Mouse (Mus musculus) kidney, adult 9 months (tissue): ENCODE results near the gene Fam8a1.

Experiments used
- DNase-seq: peaks from one replicate; pipeline ENCODE4 v3.0.0; 2022

Gene Fam8a1

GRCm38 (mm10) chr13:46682921-46683320 is 13.6 kb downstream of the Fam8a1 start:
- no peak for DNase-seq

DNA sequence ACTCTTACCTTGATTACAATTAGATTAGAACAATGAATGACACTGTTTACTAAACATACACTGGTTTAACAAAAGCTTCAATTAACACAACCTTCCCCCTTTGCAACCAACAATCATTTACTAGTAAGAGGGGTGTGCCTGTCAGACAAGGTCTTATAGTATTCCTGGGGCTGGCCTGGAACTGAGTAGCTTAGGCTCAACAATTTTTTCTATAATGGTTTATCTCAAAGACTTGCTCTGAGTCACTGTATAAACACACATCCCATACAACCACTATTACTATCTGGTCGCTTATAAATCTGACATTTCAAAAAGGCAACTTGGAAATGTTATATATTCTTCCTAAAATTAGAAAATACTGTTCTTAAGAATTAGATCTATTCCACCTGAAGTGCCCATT is 14.0 kb downstream of the Fam8a1 start:
- no peak for DNase-seq

- no peak for DNase-seq
These were observed 21.4 kb downstream of the Fam8a1 start for GRCm38 (mm10) chr13:46690559-46691241.

DNA sequence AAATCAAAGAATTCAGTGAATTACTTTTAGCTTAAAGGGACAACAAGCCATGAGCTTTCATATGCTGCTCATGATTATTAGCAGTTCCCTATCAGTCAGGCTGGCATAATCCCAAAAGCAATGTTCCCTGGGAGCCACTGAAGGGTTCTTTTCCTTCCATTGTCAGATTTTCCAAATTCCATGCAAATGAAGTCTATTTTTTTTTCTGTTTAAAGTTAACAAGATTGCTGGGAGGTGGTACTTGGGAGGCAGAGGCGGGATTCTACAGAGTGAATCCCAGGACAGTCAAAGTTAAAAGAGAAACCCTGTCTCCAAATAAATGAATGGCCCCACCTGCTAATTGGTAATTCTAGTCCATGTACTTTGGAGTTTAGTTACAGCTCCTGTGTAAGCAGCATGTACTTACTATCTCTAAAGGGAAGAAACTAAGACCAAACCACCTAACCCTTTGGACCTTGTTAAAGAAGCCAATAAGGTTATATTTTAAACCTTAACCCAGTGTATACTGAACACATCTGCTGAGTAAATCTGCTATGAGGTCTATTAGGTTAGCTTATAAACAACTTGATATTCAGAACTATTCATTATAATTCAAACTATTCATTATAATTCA is 26.1 kb downstream of the Fam8a1 start:
- peak; percentile 85 for DNase-seq

GRCm38 (mm10) chr13:46695932-46696331 is 26.6 kb downstream of the Fam8a1 start:
- DNase-seq, result no peak

DNA sequence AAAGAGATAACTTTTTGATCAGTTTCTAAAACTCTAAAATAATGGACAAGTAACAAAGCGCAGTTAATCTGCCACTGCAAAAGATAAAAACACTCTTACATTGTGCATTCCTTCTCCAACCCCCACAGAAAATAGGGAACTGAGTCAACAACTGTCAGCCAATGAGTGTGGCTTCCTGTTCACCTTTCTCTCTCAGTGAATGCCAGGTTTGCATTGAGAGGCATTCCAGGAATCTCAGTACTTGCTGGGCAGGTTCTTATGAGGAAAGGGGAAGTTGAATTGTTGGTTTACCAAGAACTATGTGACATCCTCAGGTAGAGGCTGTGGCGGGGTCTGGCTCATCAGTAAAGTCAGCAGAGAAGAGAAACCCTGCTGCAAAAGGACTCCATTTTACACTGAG is 27.5 kb downstream of the Fam8a1 start:
- DNase-seq, result no peak

- no peak for DNase-seq
These were observed 30.1 kb downstream of the Fam8a1 start for GRCm38 (mm10) chr13:46699372-46699771.

GRCm38 (mm10) chr13:46701486-46701885 is 32.2 kb downstream of the Fam8a1 start:
- no peak for DNase-seq

- peak; percentile 56 for DNase-seq
These were observed 33.8 kb downstream of the Fam8a1 start for GRCm38 (mm10) chr13:46703138-46703537.

- DNase-seq, result no peak
These were observed 44.2 kb downstream of the Fam8a1 start for GRCm38 (mm10) chr13:46713486-46713885.

GRCm38 (mm10) chr13:46715976-46716639 is 46.8 kb downstream of the Fam8a1 start:
- no peak for DNase-seq

GRCm38 (mm10) chr13:46718893-46719400 is 49.6 kb downstream of the Fam8a1 start:
- DNase-seq, result no peak

- no peak for DNase-seq
These were observed 51.7 kb downstream of the Fam8a1 start for GRCm38 (mm10) chr13:46721009-46721408.

DNA sequence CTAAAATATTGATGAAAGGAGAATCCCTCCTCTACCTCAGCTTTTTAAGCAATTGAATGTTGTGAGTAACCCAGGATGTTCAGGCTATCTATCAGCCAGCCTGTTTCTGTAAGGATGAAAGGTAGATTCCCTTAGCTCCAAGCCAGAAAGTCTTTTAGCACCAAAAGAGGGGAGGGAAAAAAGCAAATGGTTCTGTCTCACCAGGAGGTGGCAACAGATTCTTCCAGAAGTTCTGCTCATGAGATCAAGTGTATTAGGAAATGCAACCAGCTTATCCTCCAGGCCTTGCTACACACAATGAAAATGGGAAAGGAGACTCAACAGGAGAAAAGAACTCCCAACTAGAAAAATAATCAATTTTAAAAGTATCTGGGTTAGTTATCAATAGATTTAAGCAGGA is 55.0 kb downstream of the Fam8a1 start:
- DNase-seq, result peak; percentile 38

- peak; percentile 18 for DNase-seq
These were observed 55.9 kb downstream of the Fam8a1 start for GRCm38 (mm10) chr13:46725227-46725626.

DNA sequence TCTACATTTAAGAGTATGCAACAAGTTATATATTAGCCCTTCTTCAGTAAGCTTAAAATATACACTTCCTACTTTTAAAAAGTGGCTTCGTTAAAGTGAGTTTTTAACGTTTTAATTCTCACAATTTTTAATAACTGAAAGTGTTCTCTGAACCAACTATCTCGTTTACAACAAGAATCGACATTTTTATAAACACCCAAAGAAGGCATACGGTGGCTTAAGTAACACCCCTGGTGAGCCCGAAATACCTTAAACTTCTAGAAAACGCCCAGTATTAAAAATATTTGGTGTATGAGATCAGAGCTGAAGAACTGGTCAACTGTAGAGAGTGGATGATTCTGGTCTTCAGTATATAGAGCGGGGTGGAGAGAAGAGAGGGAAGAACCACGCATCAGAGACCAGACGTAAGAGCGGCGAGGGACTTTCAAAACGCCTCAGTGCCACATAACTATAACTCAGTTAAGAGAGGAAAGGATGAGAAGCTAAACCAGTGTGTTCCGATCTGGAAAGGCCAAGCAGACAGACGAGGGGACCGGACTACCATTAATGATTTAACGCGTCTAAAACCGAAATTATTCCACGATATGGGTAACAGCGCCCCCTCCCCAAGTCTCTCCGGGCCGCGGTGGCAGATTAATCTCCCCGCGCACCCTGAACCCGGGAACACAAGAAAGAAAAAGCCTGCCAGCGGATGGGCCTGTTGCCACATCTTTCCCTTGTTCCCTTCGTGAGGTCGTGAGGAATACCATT is 57.1 kb downstream of the Fam8a1 start:
- DNase-seq, result no peak

- DNase-seq, result peak; percentile 65
These were observed 57.9 kb downstream of the Fam8a1 start for GRCm38 (mm10) chr13:46727038-46727836.
